In genomic region chr12:79687683-79688386, GRCm38 (mm10) we compare ENCODE assay signal across 18 mouse cellular contexts.
DNase-seq lines count a peak whose midpoint lies in the region; ATAC-seq lines count a peak whose summit lies in the region.
"Had no signal": no experiment of that assay in that cellular context is flagged by ENCODE, and none has a peak within 500 bp of the region (broad histone marks: within the 10 kb centered on the region; RNA-seq: fewer than 3 reads in every experiment).

No protein-coding gene starts in this region.

- peak overlapping the region; percentile 71 for H3K27ac ChIP-seq in hindbrain, embryonic 10.5 days
- no peak overlapping the region for H3K27ac ChIP-seq in hindbrain, embryonic 14.5 days
- 0 out of 2 replicates have a peak overlapping the region, but pooled peaks have one; percentile 10 for H3K27ac ChIP-seq in liver, embryonic 15.5 days (replicated peaks)
- no peak overlapping the region for H3K27ac ChIP-seq in liver, embryonic 11.5 days (ENCODE audit: low read depth, low read length)
- H3K27ac ChIP-seq in embryonic facial prominence, embryonic 12.5 days = peak overlapping the region; percentile 64; the same call in 1 of the 2 replicates
- H3K27ac ChIP-seq in stomach, embryonic 15.5 days = peak overlapping the region; percentile 16; the same call in 1 of the 2 replicates
- H3K27ac ChIP-seq: neural tube, embryonic 12.5 days had no signal

- no peak overlapping the region for H3K4me3 ChIP-seq in hindbrain, embryonic 10.5 days
- H3K4me3 ChIP-seq in hindbrain, embryonic 14.5 days (replicated peaks; ENCODE audit: low read length) = no peak overlapping the region
- no peak overlapping the region for H3K4me3 ChIP-seq in liver, embryonic 15.5 days (replicated peaks)
- no peak overlapping the region for H3K4me3 ChIP-seq in liver, embryonic 11.5 days (ENCODE audit: low read depth, low read length)
- H3K4me3 ChIP-seq in embryonic facial prominence, embryonic 12.5 days = no peak overlapping the region
- no peak overlapping the region for H3K4me3 ChIP-seq in stomach, embryonic 15.5 days (replicated peaks)
- H3K4me3 ChIP-seq: neural tube, embryonic 12.5 days had no signal

- no peaks in the 10 kb centered on the region for H3K36me3 ChIP-seq in hindbrain, embryonic 10.5 days
- no peaks in the 10 kb centered on the region for H3K36me3 ChIP-seq in hindbrain, embryonic 14.5 days (replicated peaks; ENCODE audit: control insufficient read depth, insufficient read depth)
- H3K36me3 ChIP-seq in liver, embryonic 15.5 days (replicated peaks) = no peaks in the 10 kb centered on the region
- no peaks in the 10 kb centered on the region for H3K36me3 ChIP-seq in liver, embryonic 11.5 days (ENCODE audit: control insufficient read depth, insufficient read depth, low read length)
- no peaks in the 10 kb centered on the region for H3K36me3 ChIP-seq in embryonic facial prominence, embryonic 12.5 days
- no peaks in the 10 kb centered on the region for H3K36me3 ChIP-seq in stomach, embryonic 15.5 days
- H3K36me3 ChIP-seq: neural tube, embryonic 12.5 days had no signal

- H3K4me1 ChIP-seq in hindbrain, embryonic 10.5 days (replicated peaks) = peaks cover 41% of the 10 kb centered on the region
- H3K4me1 ChIP-seq in hindbrain, embryonic 14.5 days (replicated peaks; ENCODE audit: control insufficient read depth, insufficient read depth, low read length) = no peaks in the 10 kb centered on the region
- peaks cover 20% of the 10 kb centered on the region; the same call in 1 of the 2 replicates for H3K4me1 ChIP-seq in liver, embryonic 15.5 days (replicated peaks)
- peaks cover 9% of the 10 kb centered on the region for H3K4me1 ChIP-seq in liver, embryonic 11.5 days (replicated peaks; ENCODE audit: control insufficient read depth, insufficient read depth, low read length)
- H3K4me1 ChIP-seq in embryonic facial prominence, embryonic 12.5 days = peaks cover 34% of the 10 kb centered on the region
- peaks cover 20% of the 10 kb centered on the region; the same call in 1 of the 2 replicates for H3K4me1 ChIP-seq in stomach, embryonic 15.5 days

- H3K27me3 ChIP-seq in hindbrain, embryonic 10.5 days (ENCODE audit: insufficient read depth, poor library complexity, severe bottlenecking) = no peaks in the 10 kb centered on the region
- H3K27me3 ChIP-seq in hindbrain, embryonic 14.5 days (ENCODE audit: control insufficient read depth, insufficient read depth, low read length) = no peaks in the 10 kb centered on the region
- H3K27me3 ChIP-seq in liver, embryonic 15.5 days = no peaks in the 10 kb centered on the region
- H3K27me3 ChIP-seq in liver, embryonic 11.5 days (replicated peaks; ENCODE audit: control insufficient read depth, insufficient read depth, low read length) = no peaks in the 10 kb centered on the region
- no peaks in the 10 kb centered on the region for H3K27me3 ChIP-seq in embryonic facial prominence, embryonic 12.5 days
- no peaks in the 10 kb centered on the region for H3K27me3 ChIP-seq in stomach, embryonic 15.5 days (replicated peaks)
- H3K27me3 ChIP-seq: neural tube, embryonic 12.5 days; Patski had no signal

- no peak for DNase-seq in hindbrain, embryonic 10.5 days (ENCODE audit: low spot score)
- DNase-seq in hindbrain, embryonic 14.5 days (ENCODE audit: low spot score) = no peak
- no peak for DNase-seq in liver, embryonic 11.5 days (ENCODE audit: low spot score)
- DNase-seq in right cerebral cortex, postnatal 10 days (ENCODE audit: low spot score in 2 of 2) = no peak
- DNase-seq: adrenal gland, postnatal 25 days; B cell, adult 2 months; cerebellum, adult 18-20 months; cerebellum, postnatal 36 days; gastrocnemius, postnatal 25 days; heart, postnatal 10 days; lung, postnatal 14 days; right cerebral cortex, postnatal 14 days had no signal

- WGBS in hindbrain, embryonic 10.5 days = 78% methylated on average over 7 of the region's 7 CpGs
- 66% methylated on average over 7 of the region's 7 CpGs for WGBS in hindbrain, embryonic 14.5 days
- 36% methylated on average over 7 of the region's 7 CpGs for WGBS in liver, embryonic 15.5 days (ENCODE audit: insufficient replicate concordance)
- 62% methylated on average over 7 of the region's 7 CpGs for WGBS in liver, embryonic 11.5 days
- 56% methylated on average over 7 of the region's 7 CpGs for WGBS in embryonic facial prominence, embryonic 12.5 days
- WGBS in stomach, embryonic 15.5 days = 44% methylated on average over 7 of the region's 7 CpGs

- no peak for ATAC-seq in hindbrain, embryonic 14.5 days (ENCODE audit: low FRiP score)
- no peak for ATAC-seq in liver, embryonic 15.5 days (ENCODE audit: insufficient read depth)
- ATAC-seq in liver, embryonic 11.5 days (replicated peaks; ENCODE audit: low FRiP score) = no peak
- no peak for ATAC-seq in embryonic facial prominence, embryonic 12.5 days (ENCODE audit: insufficient number of reproducible peaks, insufficient read depth, low FRiP score, low TSS enrichment)
- 0 out of 2 replicates have a peak, but pooled peaks have one; percentile 48 for ATAC-seq in stomach, embryonic 15.5 days (ENCODE audit: insufficient read depth, low FRiP score, low read depth)
- ATAC-seq: hindbrain, embryonic 16.5 days; Patski had no signal

- H3K9ac ChIP-seq in hindbrain, embryonic 14.5 days = no peak overlapping the region
- H3K9ac ChIP-seq in liver, embryonic 15.5 days = no peak overlapping the region
- no peak overlapping the region for H3K9ac ChIP-seq in liver, embryonic 11.5 days (ENCODE audit: low read depth, low read length)
- no peak overlapping the region for H3K9ac ChIP-seq in embryonic facial prominence, embryonic 12.5 days
- H3K9ac ChIP-seq in stomach, embryonic 15.5 days = no peak overlapping the region
- H3K9ac ChIP-seq: neural tube, embryonic 12.5 days had no signal

- no peaks in the 10 kb centered on the region for H3K9me3 ChIP-seq in hindbrain, embryonic 10.5 days
- no peaks in the 10 kb centered on the region for H3K9me3 ChIP-seq in hindbrain, embryonic 14.5 days (ENCODE audit: control insufficient read depth, low read length)
- H3K9me3 ChIP-seq in liver, embryonic 15.5 days (replicated peaks) = no peaks in the 10 kb centered on the region
- H3K9me3 ChIP-seq in liver, embryonic 11.5 days (ENCODE audit: control insufficient read depth, low read length) = no peaks in the 10 kb centered on the region
- no peaks in the 10 kb centered on the region for H3K9me3 ChIP-seq in embryonic facial prominence, embryonic 12.5 days
- no peaks in the 10 kb centered on the region for H3K9me3 ChIP-seq in stomach, embryonic 15.5 days
- H3K9me3 ChIP-seq: neural tube, embryonic 12.5 days had no signal

- no peak overlapping the region for H3K4me2 ChIP-seq in hindbrain, embryonic 14.5 days (replicated peaks)
- H3K4me2 ChIP-seq in liver, embryonic 15.5 days = no peak overlapping the region
- no peak overlapping the region for H3K4me2 ChIP-seq in liver, embryonic 11.5 days
- no peak overlapping the region for H3K4me2 ChIP-seq in embryonic facial prominence, embryonic 12.5 days (replicated peaks)
- H3K4me2 ChIP-seq in stomach, embryonic 15.5 days = no peak overlapping the region
- H3K4me2 ChIP-seq: neural tube, embryonic 12.5 days had no signal

Comparison
In these comparisons a context has a peak if more than half of its experiments do, and no peak if none do; other contexts are left out.
1. H3K27ac ChIP-seq: peak in hindbrain, embryonic 10.5 days (single experiment), liver, embryonic 15.5 days (single experiment), embryonic facial prominence, embryonic 12.5 days (single experiment) and stomach, embryonic 15.5 days (single experiment); none in hindbrain, embryonic 14.5 days (single experiment) and liver, embryonic 11.5 days (single experiment).